Mouse (Mus musculus): Measurements from ENCODE around the gene 2200002D01Rik. TPM values are rescaled to one million over a fixed set of nuclear protein-coding genes. Genes with fewer than 3 reads are reported as not detected.

The 2200002D01Rik gene
- total and polyA plus RNA-seq, 2 experiments = 6.9 to 7.4 TPM

DNA sequence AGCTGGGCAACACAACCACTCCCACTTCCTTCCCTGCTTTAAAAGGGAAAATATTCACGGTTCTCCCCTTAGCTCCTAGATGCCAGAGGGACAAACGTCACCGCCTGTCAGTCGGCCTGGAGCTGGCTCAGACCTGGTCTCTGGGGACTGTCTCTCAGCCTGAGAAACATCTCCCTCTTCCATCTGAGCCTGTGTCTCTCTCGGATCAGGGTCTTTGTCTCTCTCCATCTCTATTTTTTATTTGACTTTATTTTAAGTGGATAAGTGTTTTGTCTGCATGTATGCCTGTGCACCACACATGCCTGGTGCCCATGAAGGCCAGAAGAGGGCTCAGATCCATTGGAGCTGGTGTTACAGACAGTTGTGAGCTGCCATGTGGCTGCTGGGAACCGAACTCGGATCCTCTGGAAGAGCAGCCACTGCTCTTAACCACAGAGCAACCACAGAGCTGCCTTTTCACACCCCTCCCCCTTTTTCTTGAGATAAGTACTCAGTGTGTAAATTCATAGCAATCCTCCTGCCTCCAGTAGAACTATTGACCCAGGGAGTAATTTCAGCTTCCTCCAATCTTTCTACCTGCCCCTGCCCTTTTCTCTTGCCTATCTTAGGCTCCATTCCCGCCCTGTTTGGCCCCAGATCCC is 44.3 kb upstream of the 2200002D01Rik start:
- WGBS = 77% methylated on average over 8 of the region's 8 CpGs
- peaks cover 6% of the 10 kb centered on the region for H3K4me1 ChIP-seq (ENCODE audit: control insufficient read depth, insufficient read depth, low read length)
- H3K27me3 ChIP-seq (ENCODE audit: control insufficient read depth, insufficient read depth, low read length) = no peaks in the 10 kb centered on the region

GRCm38 (mm10) chr7:29291616-29292457 is 43.6 kb upstream of the 2200002D01Rik start:
- H3K79me2 ChIP-seq (ENCODE audit: control insufficient read depth, insufficient read depth, low read length) = no peaks in the 10 kb centered on the region
- no peak overlapping the region for H3K9ac ChIP-seq (ENCODE audit: low read depth, low read length)
- 33% methylated on average over 7 of the region's 7 CpGs for WGBS
- DNase-seq (ENCODE audit: extremely low read depth, low read depth, low spot score) = no peak
- H3K27me3 ChIP-seq (ENCODE audit: control insufficient read depth, insufficient read depth, low read length) = no peaks in the 10 kb centered on the region
- TF ChIP-seq POLR2A (IDR thresholded peaks at IDR 0.05; ENCODE audit: extremely low read depth, insufficient read depth, low read length) (no peak), CTCF (IDR thresholded peaks at IDR 0.05; ENCODE audit: low read depth, low read length) (no peak)
- H3K4me3 ChIP-seq (ENCODE audit: insufficient read depth, low read depth, low read length) = no peak overlapping the region
- H3K4me1 ChIP-seq (ENCODE audit: control insufficient read depth, insufficient read depth, low read length) = peaks cover 6% of the 10 kb centered on the region
- peak overlapping the region; percentile 20 for H3K27ac ChIP-seq (replicated peaks; ENCODE audit: insufficient read depth, low read depth, low read length)
- H3K36me3 ChIP-seq (ENCODE audit: control insufficient read depth, insufficient read depth, low read length) = no peaks in the 10 kb centered on the region

More for the DNA sequence above, 44.3 kb upstream of the 2200002D01Rik start:
- DNase-seq (ENCODE audit: extremely low read depth, low read depth, low spot score) = no peak
- peak overlapping the region; percentile 30 for H3K27ac ChIP-seq (replicated peaks; ENCODE audit: insufficient read depth, low read depth, low read length)
- H3K79me2 ChIP-seq (ENCODE audit: control insufficient read depth, insufficient read depth, low read length) = no peaks in the 10 kb centered on the region
- no peaks in the 10 kb centered on the region for H3K36me3 ChIP-seq (ENCODE audit: control insufficient read depth, insufficient read depth, low read length)
- H3K4me3 ChIP-seq (ENCODE audit: insufficient read depth, low read depth, low read length) = no peak overlapping the region
- no peak overlapping the region for H3K9ac ChIP-seq (ENCODE audit: low read depth, low read length)
- TF ChIP-seq POLR2A (IDR thresholded peaks at IDR 0.05; ENCODE audit: extremely low read depth, insufficient read depth, low read length) (no peak), CTCF (IDR thresholded peaks at IDR 0.05; ENCODE audit: low read depth, low read length) (no peak)

DNA sequence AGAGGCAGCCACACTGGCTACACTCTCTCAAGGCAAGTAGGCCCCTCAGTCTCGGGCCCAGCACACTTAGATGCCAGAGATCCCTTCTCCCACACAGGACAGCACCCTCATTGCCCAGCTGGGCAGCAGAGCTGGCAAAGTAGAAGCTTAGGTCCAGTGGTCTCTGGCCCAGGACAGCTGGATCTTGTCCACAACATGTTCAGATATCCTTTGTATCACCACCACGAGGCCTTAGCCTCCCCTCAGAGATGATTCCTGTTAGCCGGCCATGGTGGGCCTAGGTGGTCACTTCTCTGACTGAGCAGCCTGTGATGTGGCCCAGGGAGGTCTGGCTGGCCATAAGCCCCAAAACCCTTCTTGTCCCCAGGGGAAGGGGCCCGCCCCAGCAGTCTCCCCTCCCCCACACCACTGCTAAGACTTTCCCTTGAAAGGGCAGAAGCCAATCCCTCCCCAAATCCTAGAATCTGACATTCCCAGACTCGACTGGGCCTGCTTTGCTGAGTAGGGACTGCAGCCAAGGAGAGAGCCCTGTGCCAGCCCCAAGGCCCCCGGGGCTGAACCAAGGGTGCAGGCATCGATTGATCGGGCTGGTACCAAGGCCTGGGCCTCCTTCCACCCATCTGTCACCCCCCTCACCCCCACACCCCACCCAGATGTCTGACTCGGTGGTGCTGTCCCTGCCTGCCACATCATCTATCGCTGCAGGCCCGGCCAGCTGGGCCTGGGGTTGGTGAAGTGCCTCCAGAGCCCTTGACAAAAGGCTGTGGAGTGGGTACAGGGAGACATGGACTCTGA is 42.6 kb upstream of the 2200002D01Rik start:
- Histone ChIP-seq H3K27me3 (ENCODE audit: control insufficient read depth, insufficient read depth, low read length) (no peaks in the 10 kb centered on the region), H3K4me1 (ENCODE audit: control insufficient read depth, insufficient read depth, low read length) (peaks cover 6% of the 10 kb centered on the region), H3K79me2 (ENCODE audit: control insufficient read depth, insufficient read depth, low read length) (no peaks in the 10 kb centered on the region), H3K36me3 (ENCODE audit: control insufficient read depth, insufficient read depth, low read length) (no peaks in the 10 kb centered on the region), H3K27ac (replicated peaks; ENCODE audit: insufficient read depth, low read depth, low read length) (peak overlapping the region; percentile 20), H3K4me3 (ENCODE audit: insufficient read depth, low read depth, low read length) (peak overlapping the region; percentile 3; the same call in 1 of the 2 replicates), H3K9ac (ENCODE audit: low read depth, low read length) (no peak overlapping the region)
- TF ChIP-seq CTCF (IDR thresholded peaks at IDR 0.05; ENCODE audit: low read depth, low read length) (no peak), POLR2A (IDR thresholded peaks at IDR 0.05; ENCODE audit: extremely low read depth, insufficient read depth, low read length) (no peak)
- 57% methylated on average over 11 of the region's 11 CpGs for WGBS
- DNase-seq (ENCODE audit: extremely low read depth, low read depth, low spot score) = no peak

- DNase-seq (ENCODE audit: extremely low read depth, low read depth, low spot score) = no peak
- Histone ChIP-seq H3K4me3 (ENCODE audit: insufficient read depth, low read depth, low read length) (peak overlapping the region; percentile 91), H3K4me1 (ENCODE audit: control insufficient read depth, insufficient read depth, low read length) (peaks cover 6% of the 10 kb centered on the region), H3K27me3 (ENCODE audit: control insufficient read depth, insufficient read depth, low read length) (no peaks in the 10 kb centered on the region), H3K9ac (ENCODE audit: low read depth, low read length) (peak overlapping the region; percentile 55), H3K27ac (replicated peaks; ENCODE audit: insufficient read depth, low read depth, low read length) (0 out of 2 replicates have a peak overlapping the region, but pooled peaks have one; percentile 25), H3K79me2 (ENCODE audit: control insufficient read depth, insufficient read depth, low read length) (no peaks in the 10 kb centered on the region), H3K36me3 (ENCODE audit: control insufficient read depth, insufficient read depth, low read length) (no peaks in the 10 kb centered on the region)
- TF ChIP-seq CTCF (IDR thresholded peaks at IDR 0.05; ENCODE audit: low read depth, low read length) (no peak), POLR2A (IDR thresholded peaks at IDR 0.05; ENCODE audit: extremely low read depth, insufficient read depth, low read length) (no peak)
- 89% methylated on average over 6 of the region's 6 CpGs for WGBS
These were observed 41.6 kb upstream of the 2200002D01Rik start for GRCm38 (mm10) chr7:29289856-29290255.

DNA sequence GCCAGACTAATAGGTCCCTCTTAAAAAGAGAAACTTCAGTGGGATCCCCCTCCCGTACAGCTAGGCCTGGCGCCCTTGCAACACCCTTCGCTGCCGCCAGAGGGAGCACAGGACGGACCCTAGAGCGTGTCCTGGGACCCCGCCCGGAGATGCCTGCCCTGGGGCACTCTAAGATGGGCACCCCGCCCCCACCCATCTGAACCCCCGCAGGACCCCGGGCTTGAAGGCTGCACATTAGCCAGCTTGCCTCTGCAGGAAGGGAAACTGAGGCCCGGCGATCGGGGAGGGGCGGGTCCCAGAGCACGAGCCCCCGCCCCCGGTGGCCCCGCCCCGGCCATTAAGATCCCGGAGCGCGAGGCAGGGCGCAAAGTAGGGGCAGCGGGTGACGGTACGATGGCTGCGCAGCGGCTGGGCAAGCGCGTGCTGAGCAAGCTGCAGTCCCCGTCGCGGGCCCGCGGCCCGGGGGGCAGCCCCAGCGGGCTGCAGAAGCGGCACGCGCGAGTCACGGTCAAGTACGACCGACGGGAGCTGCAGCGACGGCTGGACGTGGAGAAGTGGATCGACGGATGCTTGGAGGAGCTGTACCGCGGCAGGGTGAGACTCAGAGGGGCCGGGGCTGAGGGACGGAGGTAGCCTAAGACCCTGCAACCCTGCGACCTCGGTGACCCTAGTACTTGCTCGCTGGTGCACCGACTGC is 40.8 kb upstream of the 2200002D01Rik start, which contains the start of gene Ppp1r14a:
Gene Ppp1r14a, plus strand, starts transcription at position 367 of the 697 bp plus-strand sequence.
- TF ChIP-seq CTCF (IDR thresholded peaks at IDR 0.05; ENCODE audit: low read depth, low read length) (peak; percentile 87), POLR2A (IDR thresholded peaks at IDR 0.05; ENCODE audit: extremely low read depth, insufficient read depth, low read length) (peak; percentile 66; the same call in 1 of the 2 replicates)

More for the DNA sequence above, 40.8 kb upstream of the 2200002D01Rik start, which contains the start of gene Ppp1r14a:
- peak within 1 kb of the TSS; percentile 91 for H3K4me3 ChIP-seq (ENCODE audit: insufficient read depth, low read depth, low read length)
- WGBS = 4% methylated on average over 59 of the region's 59 CpGs
- peaks cover 6% of the 10 kb centered on the region for H3K4me1 ChIP-seq (ENCODE audit: control insufficient read depth, insufficient read depth, low read length)
- no peaks in the 10 kb centered on the region for H3K27me3 ChIP-seq (ENCODE audit: control insufficient read depth, insufficient read depth, low read length)
- H3K27ac ChIP-seq (replicated peaks; ENCODE audit: insufficient read depth, low read depth, low read length) = peak within 1 kb of the TSS; percentile 56
- DNase-seq (ENCODE audit: extremely low read depth, low read depth, low spot score) = no peak
- no peaks in the 10 kb centered on the region for H3K79me2 ChIP-seq (ENCODE audit: control insufficient read depth, insufficient read depth, low read length)
- H3K36me3 ChIP-seq (ENCODE audit: control insufficient read depth, insufficient read depth, low read length) = no peaks in the 10 kb centered on the region
- H3K9ac ChIP-seq (ENCODE audit: low read depth, low read length) = peak within 1 kb of the TSS; percentile 55
